In the genomic region with DNA sequence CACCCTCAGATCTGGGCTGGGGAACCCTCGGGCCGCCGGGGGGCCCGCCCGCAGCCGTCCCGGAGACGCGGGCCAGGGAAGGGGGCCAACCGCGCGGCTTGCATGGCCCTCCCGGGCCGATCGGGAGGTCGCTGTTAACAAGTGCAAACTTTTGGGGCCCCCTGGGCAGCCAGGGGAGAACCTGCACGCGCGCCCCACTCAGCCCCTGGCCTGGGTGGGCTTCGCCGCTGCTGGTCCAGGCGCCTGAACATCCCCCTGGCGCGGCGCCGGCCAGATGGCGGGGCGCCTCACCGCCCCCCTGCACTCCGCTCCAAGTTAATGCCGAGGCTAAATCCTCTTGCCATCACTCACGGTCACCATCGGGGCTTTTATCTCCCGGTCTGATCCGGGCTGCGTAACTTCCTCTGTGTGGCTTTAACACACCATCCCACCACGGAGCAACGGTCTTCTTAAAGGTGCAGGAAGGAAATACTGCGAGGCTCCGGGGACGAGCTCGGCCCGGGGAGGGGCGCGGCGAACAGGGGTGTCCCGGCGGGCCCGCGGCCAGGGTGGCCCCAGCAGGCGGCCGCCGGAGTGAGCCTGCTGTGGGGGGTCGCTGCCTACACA, we compare ENCODE assay signal across 8 mouse cellular contexts. TPM values are rescaled to one million over a fixed set of nuclear protein-coding genes. Genes with fewer than 3 reads are reported as not detected.
DNase-seq lines count a peak whose midpoint lies in the region; ATAC-seq and TF ChIP-seq lines count a peak whose summit lies in the region.

A gene (minus strand): TSS at position 407 of the 606 bp plus-strand sequence.

- no peak for TF ChIP-seq EP300 in CH12.LX (IDR thresholded peaks at IDR 0.05; ENCODE audit: low read length)

- H3K79me2 ChIP-seq in CH12.LX (replicated peaks; ENCODE audit: control insufficient read depth, extremely low read depth, insufficient read depth, poor library complexity, severe bottlenecking) = no peaks in the 10 kb centered on the region

- TF ChIP-seq RAD21 in CH12.LX (IDR thresholded peaks at IDR 0.05; ENCODE audit: low read depth, low read length) = no peak

- H3K27me3 ChIP-seq in CH12.LX (replicated peaks) = peaks cover 96% of the 10 kb centered on the region
- H3K27me3 ChIP-seq in forebrain, embryonic 11.5 days (ENCODE audit: control insufficient read depth, insufficient read depth, low read length) = peaks cover 57% of the 10 kb centered on the region
- peaks cover 74% of the 10 kb centered on the region for H3K27me3 ChIP-seq in liver, embryonic 16.5 days (ENCODE audit: control insufficient read depth, insufficient read depth, low read depth, low read length)
- H3K27me3 ChIP-seq in neural tube, embryonic 13.5 days = peaks cover 71% of the 10 kb centered on the region

- H3K4me3 ChIP-seq in CH12.LX (replicated peaks in 1 of 3; ENCODE audit: low read depth in 2 of 3, low read length in 2 of 3, poor library complexity in 1 of 3) = peak within 1 kb of the TSS; percentile 55 to 60 (median 56)
- peak within 1 kb of the TSS; percentile 60 for H3K4me3 ChIP-seq in forebrain, embryonic 11.5 days (ENCODE audit: low read depth, low read length)
- H3K4me3 ChIP-seq in liver, embryonic 16.5 days (ENCODE audit: low read depth, low read length) = peak within 1 kb of the TSS; percentile 59
- peak within 1 kb of the TSS; percentile 55 for H3K4me3 ChIP-seq in neural tube, embryonic 13.5 days

- H3K4me1 ChIP-seq in CH12.LX (ENCODE audit: control insufficient read depth in 1 of 2, insufficient read depth in 2 of 2) = peaks cover 8 to 23% of the 10 kb centered on the region in 2 experiments
- peaks cover 33% of the 10 kb centered on the region for H3K4me1 ChIP-seq in forebrain, embryonic 11.5 days (replicated peaks; ENCODE audit: control insufficient read depth, insufficient read depth, low read length)
- H3K4me1 ChIP-seq in liver, embryonic 16.5 days (ENCODE audit: control insufficient read depth, low read depth, low read length) = peaks cover 4% of the 10 kb centered on the region
- peaks cover 66% of the 10 kb centered on the region for H3K4me1 ChIP-seq in neural tube, embryonic 13.5 days (replicated peaks)

- H3K27ac ChIP-seq in CH12.LX (ENCODE audit: insufficient read depth, low read depth) = no peak within 1 kb of the TSS
- no peak within 1 kb of the TSS for H3K27ac ChIP-seq in forebrain, embryonic 11.5 days (ENCODE audit: low read depth, low read length)
- H3K27ac ChIP-seq in liver, embryonic 16.5 days (ENCODE audit: low read length) = no peak within 1 kb of the TSS
- H3K27ac ChIP-seq in neural tube, embryonic 13.5 days (replicated peaks) = peak within 1 kb of the TSS; percentile 68

- H3K36me3 ChIP-seq in CH12.LX (replicated peaks in 1 of 2; ENCODE audit: control insufficient read depth in 1 of 2, insufficient read depth in 1 of 2, low read length in 1 of 2) = no peaks in the 10 kb centered on the region
- H3K36me3 ChIP-seq in forebrain, embryonic 11.5 days (ENCODE audit: control insufficient read depth, insufficient read depth, low read length) = no peaks in the 10 kb centered on the region
- H3K36me3 ChIP-seq in liver, embryonic 16.5 days (ENCODE audit: control insufficient read depth, insufficient read depth) = no peaks in the 10 kb centered on the region
- no peaks in the 10 kb centered on the region for H3K36me3 ChIP-seq in neural tube, embryonic 13.5 days

- intact Hi-C loops in heart, postnatal 10 days (cut with DNase I) = no loop called here

- dilution Hi-C loops in CH12.LX (cut with MboI; ENCODE audit: extremely low pct_ligation_motif_present, extremely low pct_unique_long_range_greater_than_20kb, low sequenced_read_pairs) = no loop called here

- no peak; the same call in 1 of the 2 replicates for TF ChIP-seq POLR2A in CH12.LX (IDR thresholded peaks at IDR 0.05; ENCODE audit: low read depth, low read length)

- H3K4me2 ChIP-seq in CH12.LX (ENCODE audit: insufficient read depth, low read depth, poor library complexity, severe bottlenecking) = peak within 1 kb of the TSS; percentile 60; the same call in 1 of the 2 replicates
- H3K4me2 ChIP-seq in forebrain, embryonic 11.5 days (ENCODE audit: low read depth, low read length, severe bottlenecking) = peak within 1 kb of the TSS; percentile 99
- H3K4me2 ChIP-seq in liver, embryonic 16.5 days (ENCODE audit: low read depth, low read length) = peak within 1 kb of the TSS; percentile 63
- peak within 1 kb of the TSS; percentile 94 for H3K4me2 ChIP-seq in neural tube, embryonic 13.5 days

- in situ Hi-C loops in CH12.LX (cut with MboI; ENCODE audit: low pct_ligation_motif_present, low pct_unique_long_range_greater_than_20kb, low sequenced_read_pairs) = no loop called here

- no peaks in the 10 kb centered on the region for H3K9me3 ChIP-seq in CH12.LX (replicated peaks; ENCODE audit: low read length)
- no peaks in the 10 kb centered on the region for H3K9me3 ChIP-seq in forebrain, embryonic 11.5 days (ENCODE audit: control insufficient read depth, low read length)
- no peaks in the 10 kb centered on the region for H3K9me3 ChIP-seq in liver, embryonic 16.5 days (replicated peaks; ENCODE audit: control insufficient read depth, low read length)
- H3K9me3 ChIP-seq in neural tube, embryonic 13.5 days = no peaks in the 10 kb centered on the region

- DNase-seq in CH12.LX (ENCODE audit: extremely low read depth) = no peak
- DNase-seq in forebrain, embryonic 11.5 days (ENCODE audit: low spot score) = peak; percentile 79
- DNase-seq in heart, postnatal 10 days = peak; percentile 40 to 53
- peak; percentile 58 to 69 for DNase-seq in kidney, postnatal 25 days
- DNase-seq in Muller cell, postnatal 12 days (ENCODE audit: inconsistent ontology term) = no peak

- under 1% methylated on average over 54 of the region's 54 CpGs for WGBS in forebrain, embryonic 11.5 days
- under 1% methylated on average over 50 of the region's 54 CpGs for WGBS in liver, embryonic 16.5 days (ENCODE audit: insufficient replicate concordance)
- under 1% methylated on average over 53 of the region's 54 CpGs for WGBS in neural tube, embryonic 13.5 days

- no peak; a peak in 1 of 4 replicates for TF ChIP-seq CTCF in CH12.LX (conservative IDR thresholded peaks at IDR 0.05 in 1 of 2, IDR thresholded peaks at IDR 0.05 in 1 of 2; ENCODE audit: low read depth in 2 of 2, low read length in 2 of 2)

- H3K9ac ChIP-seq in CH12.LX (ENCODE audit: insufficient read depth, low read depth) = peak within 1 kb of the TSS; percentile 53
- H3K9ac ChIP-seq in forebrain, embryonic 11.5 days (ENCODE audit: low read length) = peak within 1 kb of the TSS; percentile 65
- H3K9ac ChIP-seq in liver, embryonic 16.5 days (ENCODE audit: low read depth, low read length) = peak within 1 kb of the TSS; percentile 40
- peak within 1 kb of the TSS; percentile 73 for H3K9ac ChIP-seq in neural tube, embryonic 13.5 days

- ATAC-seq in activated CD4-positive, CD25-positive, alpha-beta regulatory T cell, adult 4 months = peak; percentile 75
- ATAC-seq in forebrain, embryonic 11.5 days (replicated peaks; ENCODE audit: low FRiP score) = peak; percentile 60
- ATAC-seq in liver, embryonic 16.5 days (ENCODE audit: low read depth) = 0 out of 2 replicates have a peak, but pooled peaks have one; percentile 9
- peak; percentile 56 for ATAC-seq in neural tube, embryonic 13.5 days (ENCODE audit: low read depth)

TF ChIP-seq in CH12.LX, 34 proteins besides CTCF, POLR2A, EP300 and RAD21:
- 0 out of 2 replicates have a peak, but pooled peaks have one; percentile 21 for TF ChIP-seq TCF12 (IDR thresholded peaks at IDR 0.05; ENCODE audit: low read depth, low read length)
- TF ChIP-seq MAFK (IDR thresholded peaks at IDR 0.05; ENCODE audit: insufficient replicate concordance, low read length) = no peak

RNA-seq across cellular contexts. Expression of the gene that starts here (rescaled TPM):
- total RNA-seq in CH12.LX (2012; rRNA removed) (1.3 and 3.8 TPM in 2 replicates), CH12.LX (2014; rRNA removed) (not detected in 2 replicates)
- 0.50 and 0.53 TPM in 2 replicates for polyA plus RNA-seq in CH12.LX (2012; ENCODE audit: insufficient read length, low read depth)
- polyA plus RNA-seq in activated CD4-positive, CD25-positive, alpha-beta regulatory T cell, adult 4 months (2017; shearing (Covaris generic)) = 1 to 10 TPM; 3.8 to 5.7 TPM
- 1.6 and 2.4 TPM in 2 replicates for polyA plus RNA-seq in forebrain, embryonic 11.5 days (2014; fragmentation: Nextera tagmentation; extraction: Ambion mirVana)
- 1 to 10 TPM; 3.0 to 3.4 TPM for total RNA-seq in heart, postnatal 10 days (2021)
- 0.26 and 0.39 TPM in 2 replicates for polyA plus RNA-seq in liver, embryonic 16.5 days (2015; fragmentation: Nextera tagmentation; extraction: Ambion mirVana)
- polyA plus RNA-seq in neural tube, embryonic 13.5 days (2015; fragmentation: Nextera tagmentation; extraction: Ambion mirVana) = 1.8 and 2.0 TPM in 2 replicates

Comparison
In these comparisons a context has a peak if more than half of its experiments do, and no peak if none do; other contexts are left out.
1. Peak in ATAC-seq, H3K4me3 ChIP-seq, H3K9ac ChIP-seq and H3K4me2 ChIP-seq in liver, embryonic 16.5 days; RNA of the gene not detected or under 1 TPM.
2. DNase-seq: peak in forebrain, embryonic 11.5 days (single experiment), heart, postnatal 10 days (2 of 2) and kidney, postnatal 25 days (2 of 2); none in CH12.LX (single experiment) and Muller cell, postnatal 12 days (single experiment).
3. ATAC-seq: peak in every context shown above with its lines; median percentile 75 in activated CD4-positive, CD25-positive, alpha-beta regulatory T cell, adult 4 months; 60 in forebrain, embryonic 11.5 days; 56 in neural tube, embryonic 13.5 days; 9 in liver, embryonic 16.5 days.
4. Peak in every context shown above with its lines, with median percentiles within 50 percentile points of each other: H3K4me2 ChIP-seq, H3K4me3 ChIP-seq and H3K9ac ChIP-seq.